Mouse (Mus musculus) midbrain, postnatal 0 days (tissue): ENCODE data around the gene L3mbtl3. TPM values are rescaled to one million over a fixed set of nuclear protein-coding genes. Genes with fewer than 3 reads are reported as not detected.

Experiments used
- ATAC-seq: fragments of 200-750 bp; cut with Nextera tagmentation; 2 replicates; pipeline ENCODE4 v1.8.0; 2017; ENCODE audit warnings: moderate number of reproducible peaks, mild to moderate bottlenecking, moderate TSS enrichment, moderate library complexity; ENCODE audit not compliant: low FRiP score
- DNase-seq: peaks from one replicate; pipeline ENCODE4 v3.0.0-alpha.2; 2015; ENCODE audit warnings: low spot score
- H3K27ac ChIP-seq: fragments of 300-500 bp; sonication (generic); 2 replicates; pipeline ENCODE4 v1.5.1; 2014; ENCODE audit warnings: low read depth, mild to moderate bottlenecking, low read length, mixed read lengths
- H3K27me3 ChIP-seq: fragments of 300-500 bp; sonication (generic); 2 replicates; pipeline ENCODE4 v1.6.1; 2014; ENCODE audit warnings: low read length, control low read depth, mixed read lengths; ENCODE audit not compliant: insufficient read depth
- H3K36me3 ChIP-seq: fragments of 300-500 bp; sonication (generic); 2 replicates; pipeline ENCODE4 v1.6.1; 2014; ENCODE audit warnings: low read length, control low read depth, mixed read lengths; ENCODE audit not compliant: insufficient read depth
- H3K4me1 ChIP-seq: fragments of 300-500 bp; sonication (generic); 2 replicates; pipeline ENCODE4 v1.6.1; 2014; ENCODE audit warnings: mild to moderate bottlenecking, control low read depth, antibody characterized with exemption, low read length, mixed read lengths; ENCODE audit not compliant: insufficient read depth
- H3K4me2 ChIP-seq: fragments of 300-500 bp; sonication (generic); 2 replicates; pipeline ENCODE4 v1.6.1; 2014; ENCODE audit warnings: low read depth, mild to moderate bottlenecking, low read length, mixed read lengths; ENCODE audit not compliant: poor library complexity, severe bottlenecking
- H3K4me3 ChIP-seq: fragments of 300-500 bp; sonication (generic); 2 replicates; pipeline ENCODE4 v1.5.1; 2014; ENCODE audit warnings: low read depth, mild to moderate bottlenecking, low read length, moderate library complexity
- H3K9ac ChIP-seq: fragments of 300-500 bp; sonication (generic); replicated peaks from 2 replicates; pipeline ENCODE4 v1.6.1; 2014; ENCODE audit warnings: mild to moderate bottlenecking, low read length, moderate library complexity, mixed read lengths; ENCODE audit not compliant: poor library complexity, severe bottlenecking
- H3K9me3 ChIP-seq: fragments of 300-500 bp; sonication (generic); 2 replicates; pipeline ENCODE4 v1.6.1; 2016; ENCODE audit warnings: low read length, control low read depth
- CTCF ChIP-seq: IDR thresholded peaks from 2 replicates; pipeline ENCODE4 v1.5.1; 2016; ENCODE audit warnings: antibody characterized with exemption, mild to moderate bottlenecking
- WGBS: fragments of 180-500 bp; shearing (Covaris S2); extraction: QIAGEN DNeasy Blood & Tissue Kit; methylation state at CpG from one replicate; pipeline ENCODE4 v1.1.7; 2014; 5-methylcytosine and 5-hydroxymethylcytosine counted together
- microRNA-seq: library from miRNA; unstranded; fragments of <30 nt; microRNA quantifications from one replicate; pipeline ENCODE4, GENCODE M21; 2016; ENCODE audit warnings: borderline number of aligned reads
- polyA plus RNA-seq: library from polyadenylated mRNA; unstranded; fragments of >200 nt; fragmentation: Nextera tagmentation; extraction: Ambion mirVana; gene quantifications from 2 replicates; pipeline ENCODE4 v1.2.1, GENCODE M21; 2015
- total RNA-seq: library from RNA; depleted of rRNA; stranded (reverse); fragments of >200 nt; gene quantifications from 2 replicates; pipeline ENCODE4 v1.2.3, GENCODE M21; 2014; rRNA removed

L3mbtl3 gene
- total and polyA plus RNA-seq, 2 experiments from 2014 or later = 27.3 to 69.5 TPM

DNA sequence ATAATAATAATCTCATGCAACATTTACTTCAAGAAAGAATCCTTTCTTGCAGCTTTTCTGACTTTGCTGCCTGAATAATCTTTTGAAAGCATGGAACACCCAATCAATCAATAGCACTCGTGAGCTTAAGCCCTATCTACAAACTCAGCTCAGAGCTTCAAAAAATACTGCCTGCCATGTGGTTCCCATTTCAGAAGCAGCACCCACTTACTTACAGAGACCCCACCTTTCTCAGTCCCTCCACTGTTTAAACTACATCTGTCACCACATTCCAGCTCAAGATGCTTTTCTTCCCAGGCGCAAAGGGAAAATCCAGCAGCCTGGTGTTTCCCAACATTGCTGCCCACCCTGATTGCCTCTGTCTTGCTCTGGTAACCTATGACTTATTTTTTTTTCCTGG lies 149.0 kb downstream of the L3mbtl3 start:
- no peaks in the 10 kb centered on the region for H3K4me1 ChIP-seq
- no peak overlapping the region for H3K4me2 ChIP-seq
- H3K36me3 ChIP-seq = no peaks in the 10 kb centered on the region
- no peaks in the 10 kb centered on the region for H3K9me3 ChIP-seq
- no peak overlapping the region for H3K27ac ChIP-seq
- TF ChIP-seq CTCF = no peak
- DNase-seq = no peak
- H3K27me3 ChIP-seq = no peaks in the 10 kb centered on the region
- no peak overlapping the region for H3K9ac ChIP-seq
- ATAC-seq = no peak
- H3K4me3 ChIP-seq = no peak overlapping the region
- WGBS = 61% methylated on average over 2 of the region's 2 CpGs

- H3K9ac ChIP-seq = no peak overlapping the region
- no peak overlapping the region for H3K4me2 ChIP-seq
- no peak for DNase-seq
- H3K4me1 ChIP-seq = no peaks in the 10 kb centered on the region
- H3K27ac ChIP-seq = no peak overlapping the region
- H3K27me3 ChIP-seq = no peaks in the 10 kb centered on the region
- no peak for TF ChIP-seq CTCF
- no peak for ATAC-seq
- WGBS = 85% methylated on average over 5 of the region's 5 CpGs
- no peak overlapping the region for H3K4me3 ChIP-seq
- H3K36me3 ChIP-seq = no peaks in the 10 kb centered on the region
- H3K9me3 ChIP-seq = no peaks in the 10 kb centered on the region
Measured at GRCm38 (mm10) chr10:26226241-26226640, 149.5 kb downstream of the L3mbtl3 start.

Small RNA genes within 50 kb of the gene (microRNA-seq; reads per million reads assigned to microRNA genes)
- not detected for gene Gm27754

Other genes with a start within 250 kb of the L3mbtl3 start
- 0.66 and 1.4 TPM in 2 replicates for gene Samd3, start 146.3 kb downstream of the L3mbtl3 start, total RNA-seq
- 0.23 and 1.1 TPM in 2 replicates for gene Samd3, start 146.3 kb downstream of the L3mbtl3 start, polyA plus RNA-seq